Mouse (Mus musculus) layer of hippocampus, adult 2 months (tissue): ENCODE measurements at regions not wholly inside any gene's neighbourhood (a gene's known extent, or its start where the extent isn't known, plus 50 kb on each side); places are given as distances from the start of the nearest gene placed in this dataset.

Source experiments
- DNase-seq, 2 experiments: peaks; one replicate each; pipeline ENCODE4 v3.0.0; 2022; ENCODE audit warnings: low spot score in 2 of 2
- H3K27ac ChIP-seq: fragments of 200-600 bp; 2 replicates; pipeline ENCODE4 v1.8.1; 2022
- H3K4me3 ChIP-seq: fragments of 200-600 bp; 2 replicates; pipeline ENCODE4 v1.8.1; 2022; ENCODE audit warnings: mild to moderate bottlenecking
- CTCF ChIP-seq: fragments of 200-600 bp; conservative IDR thresholded peaks from 2 replicates; pipeline ENCODE4 v1.8.1; 2022; ENCODE audit warnings: antibody characterized with exemption, mild to moderate bottlenecking, moderate library complexity

- no peak for TF ChIP-seq CTCF
Measured at GRCm38 (mm10) chr15:28732409-28732808, 528.9 kb downstream of the Dnah5 start.

GRCm38 (mm10) chr15:28740591-28740990, 537.0 kb downstream of the Dnah5 start:
- no peak for TF ChIP-seq CTCF
- H3K27ac ChIP-seq = no peak overlapping the region
- H3K4me3 ChIP-seq = no peak overlapping the region
- DNase-seq = peak in 1 of 2 experiments; percentile 8

More at GRCm38 (mm10) chr15:28732409-28732808, 528.9 kb downstream of the Dnah5 start:
- Histone ChIP-seq H3K27ac (no peak overlapping the region), H3K4me3 (no peak overlapping the region)
- no peak for DNase-seq

GRCm38 (mm10) chr15:28745691-28746090, 542.1 kb downstream of the Dnah5 start:
- Histone ChIP-seq H3K27ac (no peak overlapping the region), H3K4me3 (no peak overlapping the region)
- no peak for DNase-seq
- no peak for TF ChIP-seq CTCF

- DNase-seq = no peak
- Histone ChIP-seq H3K4me3 (no peak overlapping the region), H3K27ac (no peak overlapping the region)
- TF ChIP-seq CTCF = no peak
Measured at GRCm38 (mm10) chr15:28746603-28747002, 543.1 kb downstream of the Dnah5 start.

GRCm38 (mm10) chr15:28758736-28759135, 555.2 kb downstream of the Dnah5 start:
- no peak for TF ChIP-seq CTCF
- Histone ChIP-seq H3K4me3 (no peak overlapping the region), H3K27ac (no peak overlapping the region)
- no peak for DNase-seq
